In the genomic region with DNA sequence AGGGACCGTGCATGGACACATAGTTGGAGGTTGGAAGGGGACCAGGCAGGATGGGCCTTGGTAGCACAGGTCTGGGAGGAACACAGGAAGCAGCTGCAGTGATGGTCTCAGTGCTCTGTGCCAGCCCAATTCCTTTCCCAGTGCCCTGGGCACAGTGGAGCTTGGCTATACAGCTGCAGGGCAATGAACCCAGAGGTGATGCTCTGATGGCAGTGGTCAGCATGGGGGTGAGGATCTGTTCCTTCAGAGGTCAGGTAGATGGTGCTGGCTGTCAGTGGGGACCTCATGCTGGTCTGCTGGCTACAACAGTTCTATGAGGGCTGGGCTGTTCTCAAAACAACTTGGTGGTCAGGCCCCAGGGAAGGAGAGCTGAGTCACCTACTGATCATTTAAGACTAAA, we compare ENCODE assay signal across 19 mouse cellular contexts.
DNase-seq lines count a peak whose midpoint lies in the region; ATAC-seq and TF ChIP-seq lines count a peak whose summit lies in the region.
"Had no signal": no experiment of that assay in that cellular context is flagged by ENCODE, and none has a peak within 500 bp of the region (broad histone marks: within the 10 kb centered on the region; RNA-seq: fewer than 3 reads in every experiment).

No protein-coding gene starts in this region.

- 83% methylated on average over 1 of the region's 1 CpGs for WGBS in lung, adult 2 months

- TF ChIP-seq POLR2A in lung, adult 2 months (IDR thresholded peaks at IDR 0.05; ENCODE audit: borderline replicate concordance, extremely low read depth, low read depth, low read length), result no peak

- ATAC-seq in megakaryocyte, adult 5-6 weeks (ENCODE audit: poor library complexity, severe bottlenecking), result no peak
- ATAC-seq in cerebellum, adult (ENCODE audit: insufficient number of reproducible peaks, low FRiP score, low TSS enrichment), result no peak
- ATAC-seq: forebrain, embryonic 14.5 days; forebrain, embryonic 16.5 days had no signal

- no peaks in the 10 kb centered on the region for H3K27me3 ChIP-seq in megakaryocyte, embryonic 14.5 days (replicated peaks)
- H3K27me3 ChIP-seq: embryonic facial prominence, embryonic 12.5 days; forebrain, embryonic 12.5 days had no signal

- no peak for TF ChIP-seq CTCF in lung, adult 2 months (IDR thresholded peaks at IDR 0.05; ENCODE audit: insufficient read depth, low read length)

- H3K36me3 ChIP-seq in megakaryocyte, embryonic 14.5 days (replicated peaks; ENCODE audit: low read length), result no peaks in the 10 kb centered on the region
- H3K36me3 ChIP-seq: embryonic facial prominence, embryonic 10.5 days; embryonic facial prominence, embryonic 12.5 days; forebrain, embryonic 10.5 days; forebrain, embryonic 12.5 days had no signal

- DNase-seq in 3T3-L1 (ENCODE audit: low read depth, low spot score), result peak; percentile 61
- DNase-seq in lung, adult 2 months, result no peak
- DNase-seq: adrenal gland, adult 2 months; adrenal gland, postnatal 10 days; adrenal gland, postnatal 25 days; cerebellum, adult 11-12 months; cerebellum, adult 2 months; cerebellum, adult 9-10 months; cerebellum, postnatal 10 days; cerebellum, postnatal 25 days had no signal

- H3K9me3 ChIP-seq in megakaryocyte, embryonic 14.5 days, result peaks cover 36% of the 10 kb centered on the region
- H3K9me3 ChIP-seq: embryonic facial prominence, embryonic 10.5 days; embryonic facial prominence, embryonic 12.5 days; forebrain, embryonic 10.5 days; forebrain, embryonic 12.5 days had no signal

- peak overlapping the region; percentile 9 for H3K4me3 ChIP-seq in megakaryocyte, embryonic 14.5 days (replicated peaks)
- H3K4me3 ChIP-seq in lung, adult 2 months (replicated peaks; ENCODE audit: extremely low read depth, low read depth, low read length), result no peak overlapping the region
- H3K4me3 ChIP-seq: embryonic facial prominence, embryonic 10.5 days; embryonic facial prominence, embryonic 12.5 days; forebrain, embryonic 10.5 days; forebrain, embryonic 12.5 days had no signal

- H3K4me1 ChIP-seq in megakaryocyte, embryonic 14.5 days, result no peaks in the 10 kb centered on the region
- H3K4me1 ChIP-seq in lung, adult 2 months (ENCODE audit: control insufficient read depth, insufficient read depth, low read length), result no peaks in the 10 kb centered on the region
- H3K4me1 ChIP-seq: embryonic facial prominence, embryonic 10.5 days; embryonic facial prominence, embryonic 12.5 days; forebrain, embryonic 10.5 days; forebrain, embryonic 12.5 days had no signal
